Mouse (Mus musculus) embryonic facial prominence, embryonic 12.5 days (tissue): Measurements from ENCODE around the gene Alox12b. TPM values are rescaled to one million over a fixed set of nuclear protein-coding genes. Genes with fewer than 3 reads are reported as not detected.

ENCODE experiments used
- ATAC-seq: fragments of 200-750 bp; cut with Nextera tagmentation; 2 replicates; pipeline ENCODE4 v1.8.0; 2017; ENCODE audit not compliant: insufficient number of reproducible peaks, insufficient read depth, low FRiP score, low TSS enrichment
- H3K27ac ChIP-seq: fragments of 300-500 bp; sonication (generic); 2 replicates; pipeline ENCODE4 v1.5.1; 2016; ENCODE audit warnings: mild to moderate bottlenecking
- H3K27me3 ChIP-seq: fragments of 300-500 bp; sonication (generic); 2 replicates; pipeline ENCODE4 v1.6.1; 2016; ENCODE audit warnings: mild to moderate bottlenecking, moderate library complexity
- H3K36me3 ChIP-seq: fragments of 300-500 bp; sonication (generic); 2 replicates; pipeline ENCODE4 v1.6.1; 2016; ENCODE audit warnings: mild to moderate bottlenecking
- H3K4me1 ChIP-seq: fragments of 300-500 bp; sonication (generic); 2 replicates; pipeline ENCODE4 v1.6.1; 2016
- H3K4me2 ChIP-seq: fragments of 300-500 bp; sonication (generic); replicated peaks from 2 replicates; pipeline ENCODE4 v1.6.1; 2016; ENCODE audit warnings: mild to moderate bottlenecking, moderate library complexity
- H3K4me3 ChIP-seq: fragments of 300-500 bp; sonication (generic); 2 replicates; pipeline ENCODE4 v1.5.1; 2016; ENCODE audit warnings: mild to moderate bottlenecking
- H3K9ac ChIP-seq: fragments of 300-500 bp; sonication (generic); 2 replicates; pipeline ENCODE4 v1.6.1; 2016; ENCODE audit warnings: mild to moderate bottlenecking, moderate library complexity
- H3K9me3 ChIP-seq: fragments of 300-500 bp; sonication (generic); 2 replicates; pipeline ENCODE4 v1.6.1; 2016; ENCODE audit warnings: mild to moderate bottlenecking, moderate library complexity
- WGBS: fragments of 180-500 bp; shearing (Covaris S2); methylation state at CpG from one replicate; pipeline ENCODE4 v1.1.7; 2016; 5-methylcytosine and 5-hydroxymethylcytosine counted together
- polyA plus RNA-seq: library from polyadenylated mRNA; unstranded; fragments of >200 nt; fragmentation: Nextera tagmentation; extraction: Ambion mirVana; gene quantifications from 2 replicates; pipeline ENCODE4 v1.2.1, GENCODE M21; 2016

Gene Alox12b
- polyA plus RNA-seq, 1 experiment from 2014 or later: 0.19 TPM

GRCm38 (mm10) chr11:69180120-69180519 is 23.3 kb downstream of the Alox12b start:
- Histone ChIP-seq H3K4me3 (no peak overlapping the region), H3K4me2 (no peak overlapping the region), H3K9me3 (no peaks in the 10 kb centered on the region), H3K36me3 (no peaks in the 10 kb centered on the region), H3K27me3 (no peaks in the 10 kb centered on the region), H3K9ac (no peak overlapping the region), H3K27ac (no peak overlapping the region), H3K4me1 (no peaks in the 10 kb centered on the region)
- no peak for ATAC-seq
- WGBS: 88% methylated on average over 4 of the region's 4 CpGs

GRCm38 (mm10) chr11:69185031-69185430 is 28.2 kb downstream of the Alox12b start:
- no peaks in the 10 kb centered on the region for H3K9me3 ChIP-seq
- H3K27me3 ChIP-seq: no peaks in the 10 kb centered on the region
- 83% methylated on average over 5 of the region's 5 CpGs for whole genome bisulfite sequencing

GRCm38 (mm10) chr11:69185936-69186335 is 29.1 kb downstream of the Alox12b start:
- Histone ChIP-seq H3K4me2 (no peak overlapping the region), H3K4me1 (no peaks in the 10 kb centered on the region), H3K36me3 (no peaks in the 10 kb centered on the region), H3K9me3 (no peaks in the 10 kb centered on the region), H3K27ac (no peak overlapping the region), H3K4me3 (no peak overlapping the region), H3K9ac (no peak overlapping the region), H3K27me3 (no peaks in the 10 kb centered on the region)
- WGBS: 84% methylated on average over 6 of the region's 6 CpGs
- ATAC-seq: no peak

More at GRCm38 (mm10) chr11:69185031-69185430, 28.2 kb downstream of the Alox12b start:
- ATAC-seq: no peak
- Histone ChIP-seq H3K9ac (no peak overlapping the region), H3K4me1 (no peaks in the 10 kb centered on the region), H3K4me3 (no peak overlapping the region), H3K4me2 (no peak overlapping the region), H3K27ac (no peak overlapping the region), H3K36me3 (no peaks in the 10 kb centered on the region)

- WGBS: 2% methylated on average over 1 of the region's 1 CpGs
- Histone ChIP-seq H3K9ac (no peak overlapping the region), H3K36me3 (no peaks in the 10 kb centered on the region), H3K27ac (no peak overlapping the region), H3K27me3 (peaks cover 18% of the 10 kb centered on the region), H3K9me3 (no peaks in the 10 kb centered on the region), H3K4me1 (peaks cover 8% of the 10 kb centered on the region; the same call in 1 of the 2 replicates), H3K4me3 (no peak overlapping the region), H3K4me2 (no peak overlapping the region)
- ATAC-seq: no peak
Measured at GRCm38 (mm10) chr11:69192840-69193239, 36.1 kb downstream of the Alox12b start.

- Histone ChIP-seq H3K27ac (no peak overlapping the region), H3K9me3 (no peaks in the 10 kb centered on the region), H3K27me3 (peaks cover 32% of the 10 kb centered on the region), H3K4me1 (peaks cover 8% of the 10 kb centered on the region; the same call in 1 of the 2 replicates), H3K9ac (peak overlapping the region; percentile 17; the same call in 1 of the 2 replicates), H3K36me3 (no peaks in the 10 kb centered on the region), H3K4me3 (peak overlapping the region; percentile 22; the same call in 1 of the 2 replicates), H3K4me2 (peak overlapping the region; percentile 46)
- WGBS: 9% methylated on average over 5 of the region's 5 CpGs
- no peak for ATAC-seq
Measured at GRCm38 (mm10) chr11:69196766-69197165, 40.0 kb downstream of the Alox12b start.

GRCm38 (mm10) chr11:69197194-69197593 is 40.4 kb downstream of the Alox12b start:
- H3K9me3 ChIP-seq: no peaks in the 10 kb centered on the region
- no peak overlapping the region for H3K27ac ChIP-seq
- under 1% methylated on average over 14 of the region's 14 CpGs for WGBS
- peaks cover 8% of the 10 kb centered on the region; the same call in 1 of the 2 replicates for H3K4me1 ChIP-seq
- no peaks in the 10 kb centered on the region for H3K36me3 ChIP-seq
- peak overlapping the region; percentile 17; the same call in 1 of the 2 replicates for H3K9ac ChIP-seq
- no peak for ATAC-seq
- peak overlapping the region; percentile 46 for H3K4me2 ChIP-seq
- peaks cover 32% of the 10 kb centered on the region for H3K27me3 ChIP-seq
- peak overlapping the region; percentile 22 for H3K4me3 ChIP-seq

- ATAC-seq: no peak
- no peaks in the 10 kb centered on the region for H3K9me3 ChIP-seq
- H3K27ac ChIP-seq: no peak within 1 kb of the TSS
- H3K36me3 ChIP-seq: no peaks in the 10 kb centered on the region
- 30% methylated on average over 6 of the region's 6 CpGs for WGBS
- H3K4me3 ChIP-seq: peak within 1 kb of the TSS; percentile 22
- H3K27me3 ChIP-seq: peaks cover 32% of the 10 kb centered on the region
- H3K4me2 ChIP-seq: peak within 1 kb of the TSS; percentile 46
- H3K4me1 ChIP-seq: peaks cover 8% of the 10 kb centered on the region; the same call in 1 of the 2 replicates
- peak within 1 kb of the TSS; percentile 17; the same call in 1 of the 2 replicates for H3K9ac ChIP-seq
Measured at GRCm38 (mm10) chr11:69197743-69198142, 41.0 kb downstream of the Alox12b start, which contains the start of gene Alox8. TSS of gene Alox8 (minus strand) at chr11:69197843.

GRCm38 (mm10) chr11:69199251-69199650 is 42.5 kb downstream of the Alox12b start:
- WGBS: 71% methylated on average over 1 of the region's 1 CpGs
- peaks cover 32% of the 10 kb centered on the region for H3K27me3 ChIP-seq
- no peak overlapping the region for H3K4me2 ChIP-seq

GRCm38 (mm10) chr11:69200231-69200630 is 43.4 kb downstream of the Alox12b start:
- no peaks in the 10 kb centered on the region for H3K9me3 ChIP-seq
- ATAC-seq: no peak
- no peak overlapping the region for H3K9ac ChIP-seq
- H3K27ac ChIP-seq: no peak overlapping the region
- H3K4me1 ChIP-seq: peaks cover 8% of the 10 kb centered on the region; the same call in 1 of the 2 replicates
- H3K4me3 ChIP-seq: no peak overlapping the region
- peaks cover 32% of the 10 kb centered on the region for H3K27me3 ChIP-seq
- H3K4me2 ChIP-seq: no peak overlapping the region
- whole genome bisulfite sequencing: 78% methylated on average over 6 of the region's 6 CpGs
- no peaks in the 10 kb centered on the region for H3K36me3 ChIP-seq

More at GRCm38 (mm10) chr11:69199251-69199650, 42.5 kb downstream of the Alox12b start:
- Histone ChIP-seq H3K4me1 (peaks cover 8% of the 10 kb centered on the region; the same call in 1 of the 2 replicates), H3K9ac (no peak overlapping the region), H3K36me3 (no peaks in the 10 kb centered on the region), H3K27ac (no peak overlapping the region), H3K9me3 (no peaks in the 10 kb centered on the region), H3K4me3 (no peak overlapping the region)
- ATAC-seq: no peak

GRCm38 (mm10) chr11:69202469-69203230 is 45.9 kb downstream of the Alox12b start:
- H3K36me3 ChIP-seq: no peaks in the 10 kb centered on the region
- no peaks in the 10 kb centered on the region for H3K9me3 ChIP-seq
- no peak overlapping the region for H3K27ac ChIP-seq
- no peak overlapping the region for H3K4me3 ChIP-seq
- no peak for ATAC-seq
- WGBS: 75% methylated on average over 13 of the region's 13 CpGs
- H3K9ac ChIP-seq: no peak overlapping the region
- H3K4me2 ChIP-seq: no peak overlapping the region
- peaks cover under 1% of the 10 kb centered on the region; the same call in 1 of the 2 replicates for H3K4me1 ChIP-seq
- H3K27me3 ChIP-seq: peaks cover 16% of the 10 kb centered on the region

GRCm38 (mm10) chr11:69211431-69211830 is 54.6 kb downstream of the Alox12b start:
- 42% methylated on average over 2 of the region's 2 CpGs for WGBS
- peak overlapping the region; percentile 22 for H3K4me3 ChIP-seq
- no peaks in the 10 kb centered on the region for H3K27me3 ChIP-seq
- H3K4me2 ChIP-seq: peak overlapping the region; percentile 29
- no peaks in the 10 kb centered on the region for H3K36me3 ChIP-seq
- no peaks in the 10 kb centered on the region for H3K4me1 ChIP-seq
- no peak for ATAC-seq
- H3K9ac ChIP-seq: no peak overlapping the region
- H3K27ac ChIP-seq: no peak overlapping the region
- H3K9me3 ChIP-seq: no peaks in the 10 kb centered on the region

GRCm38 (mm10) chr11:69217411-69217810 is 60.6 kb downstream of the Alox12b start:
- no peaks in the 10 kb centered on the region for H3K27me3 ChIP-seq
- no peak overlapping the region for H3K4me2 ChIP-seq
- no peak for ATAC-seq
- H3K9ac ChIP-seq: no peak overlapping the region
- H3K4me1 ChIP-seq: no peaks in the 10 kb centered on the region
- no peaks in the 10 kb centered on the region for H3K9me3 ChIP-seq
- H3K27ac ChIP-seq: no peak overlapping the region
- no peak overlapping the region for H3K4me3 ChIP-seq
- H3K36me3 ChIP-seq: no peaks in the 10 kb centered on the region
- 87% methylated on average over 5 of the region's 5 CpGs for WGBS
